Mouse (Mus musculus): ENCODE results near the gene Obsl1. TPM values are rescaled to one million over a fixed set of nuclear protein-coding genes. Genes with fewer than 3 reads are reported as not detected.

Gene Obsl1
- polyA plus RNA-seq, 1 experiment from 2014 or later = 22.0 TPM

- H3K4me2 ChIP-seq (ENCODE audit: low read length) = no peak overlapping the region
- H3K4me3 ChIP-seq (replicated peaks; ENCODE audit: low read depth, low read length) = no peak overlapping the region
- no peaks in the 10 kb centered on the region for H3K9me3 ChIP-seq (ENCODE audit: control insufficient read depth, low read length)
- ATAC-seq (ENCODE audit: low FRiP score, low TSS enrichment) (no peak), DNase-seq (no peak)
- H3K4me1 ChIP-seq (ENCODE audit: control insufficient read depth, insufficient read depth, low read length) = peaks cover 32% of the 10 kb centered on the region
- peaks cover 53% of the 10 kb centered on the region for H3K36me3 ChIP-seq (ENCODE audit: control insufficient read depth, insufficient read depth, low read length)
- no peak overlapping the region for H3K9ac ChIP-seq (replicated peaks; ENCODE audit: low read length)
- WGBS = 90% methylated on average over 11 of the region's 11 CpGs
- H3K27ac ChIP-seq (replicated peaks; ENCODE audit: low read depth, low read length) = no peak overlapping the region
- no peaks in the 10 kb centered on the region for H3K27me3 ChIP-seq (ENCODE audit: control insufficient read depth, insufficient read depth, low read length)
These were observed 29.8 kb downstream of the Obsl1 start for GRCm38 (mm10) chr1:75476441-75476840.

- ATAC-seq (ENCODE audit: low FRiP score, low TSS enrichment) = no peak
- no peak overlapping the region for H3K9ac ChIP-seq (replicated peaks; ENCODE audit: low read length)
- no peak overlapping the region for H3K27ac ChIP-seq (replicated peaks; ENCODE audit: low read depth, low read length)
- H3K4me1 ChIP-seq (ENCODE audit: control insufficient read depth, insufficient read depth, low read length) = peaks cover 14% of the 10 kb centered on the region
- H3K4me2 ChIP-seq (ENCODE audit: low read length) = no peak overlapping the region
- DNase-seq = no peak
- no peaks in the 10 kb centered on the region for H3K9me3 ChIP-seq (ENCODE audit: control insufficient read depth, low read length)
- H3K36me3 ChIP-seq (ENCODE audit: control insufficient read depth, insufficient read depth, low read length) = peaks cover 28% of the 10 kb centered on the region
- H3K27me3 ChIP-seq (ENCODE audit: control insufficient read depth, insufficient read depth, low read length) = no peaks in the 10 kb centered on the region
- H3K4me3 ChIP-seq (replicated peaks; ENCODE audit: low read depth, low read length) = no peak overlapping the region
- 80% methylated on average over 17 of the region's 17 CpGs for WGBS
These were observed 36.9 kb downstream of the Obsl1 start for GRCm38 (mm10) chr1:75469287-75469825.

GRCm38 (mm10) chr1:75467215-75467927, 38.9 kb downstream of the Obsl1 start:
- 6% methylated on average over 14 of the region's 14 CpGs for WGBS
- H3K36me3 ChIP-seq (ENCODE audit: control insufficient read depth, insufficient read depth, low read length) = peaks cover 8% of the 10 kb centered on the region
- H3K4me3 ChIP-seq (replicated peaks; ENCODE audit: low read depth, low read length) = no peak overlapping the region
- ATAC-seq (ENCODE audit: low FRiP score, low TSS enrichment) (peak; percentile 50), DNase-seq (peak; percentile 94)
- H3K4me2 ChIP-seq (ENCODE audit: low read length) = peak overlapping the region; percentile 21; the same call in 1 of the 2 replicates
- H3K27me3 ChIP-seq (ENCODE audit: control insufficient read depth, insufficient read depth, low read length) = no peaks in the 10 kb centered on the region
- peaks cover 25% of the 10 kb centered on the region for H3K4me1 ChIP-seq (ENCODE audit: control insufficient read depth, insufficient read depth, low read length)
- H3K27ac ChIP-seq (replicated peaks; ENCODE audit: low read depth, low read length) = peak overlapping the region; percentile 26; the same call in 1 of the 2 replicates
- H3K9ac ChIP-seq (replicated peaks; ENCODE audit: low read length) = 0 out of 2 replicates have a peak overlapping the region, but pooled peaks have one; percentile 14
- no peaks in the 10 kb centered on the region for H3K9me3 ChIP-seq (ENCODE audit: control insufficient read depth, low read length)

GRCm38 (mm10) chr1:75463652-75464204, 42.5 kb downstream of the Obsl1 start:
- ATAC-seq (ENCODE audit: low FRiP score, low TSS enrichment) (peak; percentile 76), DNase-seq (peak; percentile 72)
- Histone ChIP-seq H3K4me2 (ENCODE audit: low read length) (peak overlapping the region; percentile 6; the same call in 1 of the 2 replicates), H3K4me3 (replicated peaks; ENCODE audit: low read depth, low read length) (no peak overlapping the region), H3K27ac (replicated peaks; ENCODE audit: low read depth, low read length) (peak overlapping the region; percentile 79), H3K27me3 (ENCODE audit: control insufficient read depth, insufficient read depth, low read length) (no peaks in the 10 kb centered on the region; the same call in 1 of the 2 replicates), H3K9me3 (ENCODE audit: control insufficient read depth, low read length) (no peaks in the 10 kb centered on the region), H3K36me3 (ENCODE audit: control insufficient read depth, insufficient read depth, low read length) (no peaks in the 10 kb centered on the region), H3K9ac (replicated peaks; ENCODE audit: low read length) (no peak overlapping the region; the same call in 1 of the 2 replicates), H3K4me1 (ENCODE audit: control insufficient read depth, insufficient read depth, low read length) (peaks cover 25% of the 10 kb centered on the region)
- 42% methylated on average over 5 of the region's 5 CpGs for whole genome bisulfite sequencing

- 0% methylated on average over 1 of the region's 1 CpGs for WGBS
- no peak overlapping the region for H3K4me2 ChIP-seq (ENCODE audit: low read length)
- H3K4me3 ChIP-seq (replicated peaks; ENCODE audit: low read depth, low read length) = no peak overlapping the region
- no peak for ATAC-seq (ENCODE audit: low FRiP score, low TSS enrichment)
- H3K27ac ChIP-seq (replicated peaks; ENCODE audit: low read depth, low read length) = 0 out of 2 replicates have a peak overlapping the region, but pooled peaks have one; percentile 79
- DNase-seq = no peak
- H3K36me3 ChIP-seq (ENCODE audit: control insufficient read depth, insufficient read depth, low read length) = no peaks in the 10 kb centered on the region
- no peak overlapping the region for H3K9ac ChIP-seq (replicated peaks; ENCODE audit: low read length)
- H3K4me1 ChIP-seq (ENCODE audit: control insufficient read depth, insufficient read depth, low read length) = peaks cover 29% of the 10 kb centered on the region
- no peaks in the 10 kb centered on the region; the same call in 1 of the 2 replicates for H3K27me3 ChIP-seq (ENCODE audit: control insufficient read depth, insufficient read depth, low read length)
- no peaks in the 10 kb centered on the region for H3K9me3 ChIP-seq (ENCODE audit: control insufficient read depth, low read length)
These were observed 43.6 kb downstream of the Obsl1 start for GRCm38 (mm10) chr1:75462636-75463035.

GRCm38 (mm10) chr1:75460297-75460696, 46.0 kb downstream of the Obsl1 start:
- Histone ChIP-seq H3K27ac (replicated peaks; ENCODE audit: low read depth, low read length) (no peak overlapping the region), H3K4me2 (ENCODE audit: low read length) (no peak overlapping the region), H3K36me3 (ENCODE audit: control insufficient read depth, insufficient read depth, low read length) (no peaks in the 10 kb centered on the region), H3K9ac (replicated peaks; ENCODE audit: low read length) (no peak overlapping the region), H3K27me3 (ENCODE audit: control insufficient read depth, insufficient read depth, low read length) (no peaks in the 10 kb centered on the region; the same call in 1 of the 2 replicates), H3K9me3 (ENCODE audit: control insufficient read depth, low read length) (no peaks in the 10 kb centered on the region), H3K4me3 (replicated peaks; ENCODE audit: low read depth, low read length) (no peak overlapping the region), H3K4me1 (ENCODE audit: control insufficient read depth, insufficient read depth, low read length) (peaks cover 47% of the 10 kb centered on the region)
- DNase-seq = no peak
- ATAC-seq (ENCODE audit: low FRiP score, low TSS enrichment) = no peak
- WGBS = 69% methylated on average over 7 of the region's 7 CpGs

- ATAC-seq (ENCODE audit: low FRiP score, low TSS enrichment) (no peak), DNase-seq (peak; percentile 55)
- no peaks in the 10 kb centered on the region for H3K9me3 ChIP-seq (ENCODE audit: control insufficient read depth, low read length)
- H3K27ac ChIP-seq (replicated peaks; ENCODE audit: low read depth, low read length) = peak overlapping the region; percentile 84
- WGBS = 15% methylated on average over 23 of the region's 23 CpGs
- peak overlapping the region; percentile 36 for H3K9ac ChIP-seq (replicated peaks; ENCODE audit: low read length)
- H3K36me3 ChIP-seq (ENCODE audit: control insufficient read depth, insufficient read depth, low read length) = no peaks in the 10 kb centered on the region
- H3K4me1 ChIP-seq (ENCODE audit: control insufficient read depth, insufficient read depth, low read length) = peaks cover 38% of the 10 kb centered on the region
- H3K4me2 ChIP-seq (ENCODE audit: low read length) = peak overlapping the region; percentile 70
- H3K4me3 ChIP-seq (replicated peaks; ENCODE audit: low read depth, low read length) = peak overlapping the region; percentile 29
- no peaks in the 10 kb centered on the region; the same call in 1 of the 2 replicates for H3K27me3 ChIP-seq (ENCODE audit: control insufficient read depth, insufficient read depth, low read length)
These were observed 47.2 kb downstream of the Obsl1 start for GRCm38 (mm10) chr1:75458789-75459684.

Measured in midbrain, embryonic 14.5 days (tissue).